Mouse (Mus musculus) ES-E14 (cell line): ENCODE measurements around the gene Susd1. TPM values are rescaled to one million over a fixed set of nuclear protein-coding genes. Genes with fewer than 3 reads are reported as not detected.

Source experiments
- DNase-seq: peaks from one replicate; pipeline ENCODE4 v3.0.0-alpha.2; 2013; ENCODE audit warnings: low read depth, low spot score
- H3K27ac ChIP-seq: 2 replicates; pipeline ENCODE4 v1.5.1; 2012; ENCODE audit warnings: low read depth, mild to moderate bottlenecking, low read length, moderate library complexity, mixed read lengths; ENCODE audit not compliant: poor library complexity, insufficient read depth, severe bottlenecking
- H3K36me3 ChIP-seq: 2 replicates; pipeline ENCODE4 v1.6.1; 2012; ENCODE audit warnings: mild to moderate bottlenecking, low read length, moderate library complexity, mixed read lengths; ENCODE audit not compliant: control insufficient read depth, poor library complexity, insufficient read depth, severe bottlenecking
- H3K4me1 ChIP-seq, 2 experiments: fragments of 150-350 bp in 1 of 2; sonication (generic) in 1 of 2; 2 replicates each; pipeline ENCODE4 v1.6.1; 2012; ENCODE audit warnings: low read length in 2 of 2, mild to moderate bottlenecking in 1 of 2, mixed read lengths in 1 of 2; ENCODE audit not compliant: control insufficient read depth in 2 of 2, insufficient read depth in 2 of 2, poor library complexity in 1 of 2
- H3K4me3 ChIP-seq, 2 experiments: fragments of 150-350 bp in 1 of 2; sonication (generic) in 1 of 2; 2 replicates each; pipeline ENCODE4 v1.5.1; 2012; ENCODE audit warnings: low read length in 2 of 2, low read depth in 1 of 2, mild to moderate bottlenecking in 1 of 2, mixed read lengths in 1 of 2; ENCODE audit not compliant: insufficient read depth in 1 of 2, poor library complexity in 1 of 2, severe bottlenecking in 1 of 2
- H3K9ac ChIP-seq: 2 replicates; pipeline ENCODE4 v1.6.1; 2012; ENCODE audit warnings: low read depth, mild to moderate bottlenecking, low read length, mixed read lengths; ENCODE audit not compliant: poor library complexity, insufficient read depth, severe bottlenecking
- H3K9me3 ChIP-seq: fragments of 150-350 bp; sonication (generic); 2 replicates; pipeline ENCODE4 v1.6.1; 2012; ENCODE audit warnings: low read depth, mild to moderate bottlenecking, low read length; ENCODE audit not compliant: control insufficient read depth, insufficient read depth
- CHD2 ChIP-seq: IDR thresholded peaks from 2 replicates; pipeline ENCODE4 v1.6.1; 2014; ENCODE audit warnings: mild to moderate bottlenecking, low read depth, low read length, inconsistent platforms
- HCFC1 ChIP-seq: IDR thresholded peaks from 2 replicates; pipeline ENCODE4 v1.6.1; 2012; ENCODE audit warnings: low read length, inconsistent platforms, borderline replicate concordance; ENCODE audit not compliant: insufficient read depth
- MAFK ChIP-seq: IDR thresholded peaks from 2 replicates; pipeline ENCODE4 v1.6.1; 2014; ENCODE audit warnings: mild to moderate bottlenecking, low read depth, low read length, inconsistent platforms; ENCODE audit not compliant: insufficient read depth
- ZC3H11A ChIP-seq: IDR thresholded peaks from 2 replicates; pipeline ENCODE4 v1.6.1; 2012; ENCODE audit warnings: low read depth, mild to moderate bottlenecking, inconsistent platforms, low read length, borderline replicate concordance
- ZNF384 ChIP-seq: IDR thresholded peaks from 2 replicates; pipeline ENCODE4 v1.6.1; 2012; ENCODE audit warnings: low read depth, low read length, inconsistent platforms
- in situ Hi-C, 2 experiments: fragments of 600-800 bp; cut with MboI; formaldehyde crosslinking; loops; one replicate each; pipeline ENCODE4 v1.15.1; 2025; ENCODE audit warnings: low sequenced_read_pairs in 2 of 2, inconsistent platforms in 1 of 2; ENCODE audit not compliant: unreplicated experiment in 2 of 2
- total RNA-seq: library from RNA; depleted of rRNA; stranded (reverse); fragments of 300-350 nt; gene quantifications from 2 replicates; pipeline ENCODE4 v1.2.3, GENCODE M21; 2012

Gene Susd1
- total RNA-seq, 1 experiment = 7.7 TPM

GRCm38 (mm10) chr4:59337533-59337885, 100.9 kb downstream of the Susd1 start:
- TF ChIP-seq CHD2 = no peak
- no peak for TF ChIP-seq ZNF384
- in situ Hi-C loops = loop anchor here (10.0 to 25.0 kb wide), 2 partner anchors 243 to 250 kb away; no protein-coding TSS in a partner anchor
- DNase-seq = no peak
- H3K4me1 ChIP-seq = no peaks in the 10 kb centered on the region
- H3K9me3 ChIP-seq = no peaks in the 10 kb centered on the region
- H3K4me3 ChIP-seq = no peak overlapping the region
- H3K27ac ChIP-seq = no peak overlapping the region
- no peaks in the 10 kb centered on the region for H3K36me3 ChIP-seq
- no peak overlapping the region for H3K9ac ChIP-seq

DNA sequence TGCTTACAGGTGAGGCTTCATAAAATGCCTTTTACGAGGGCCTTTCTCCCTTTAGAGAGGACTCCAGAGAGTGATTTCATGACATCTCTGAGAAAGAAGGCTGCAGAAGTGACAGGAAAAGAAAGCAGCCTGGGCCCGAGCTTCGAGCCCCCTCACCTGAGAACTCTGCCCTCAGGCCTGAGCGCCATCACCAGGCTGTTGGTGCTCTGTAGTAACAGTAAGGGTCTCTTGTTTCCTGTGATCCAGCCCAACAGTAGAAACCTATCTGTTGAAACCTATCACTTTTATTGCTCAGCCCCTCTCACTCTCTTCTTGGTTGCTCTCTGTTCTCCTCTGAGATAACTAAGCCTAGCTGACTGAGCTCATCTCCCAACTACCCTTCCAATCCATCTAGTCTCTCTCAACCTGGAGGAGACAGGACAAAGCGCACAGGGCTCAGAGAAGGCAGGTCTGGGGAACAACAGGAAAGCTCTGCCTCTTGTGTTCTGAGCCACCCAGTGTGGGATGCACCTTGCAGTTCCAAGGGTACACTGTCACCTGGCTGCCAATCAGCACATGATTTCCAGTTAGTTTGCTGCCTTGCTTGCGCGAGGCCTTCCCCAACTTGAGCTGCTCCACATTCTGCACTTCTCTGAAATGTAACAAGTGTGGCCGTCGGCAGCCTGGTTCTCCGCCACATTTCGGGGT, 101.4 kb downstream of the Susd1 start:
- Histone ChIP-seq H3K27ac (no peak overlapping the region), H3K4me3 (no peak overlapping the region), H3K4me1 (no peaks in the 10 kb centered on the region), H3K36me3 (no peaks in the 10 kb centered on the region), H3K9ac (no peak overlapping the region), H3K9me3 (no peaks in the 10 kb centered on the region)
- TF ChIP-seq MAFK (no peak), HCFC1 (no peak), ZC3H11A (no peak), CHD2 (no peak), ZNF384 (no peak)
- no peak for DNase-seq
- in situ Hi-C loops = loop anchor here (10.0 to 25.0 kb wide), 2 partner anchors 242 to 250 kb away; no protein-coding TSS in a partner anchor

DNA sequence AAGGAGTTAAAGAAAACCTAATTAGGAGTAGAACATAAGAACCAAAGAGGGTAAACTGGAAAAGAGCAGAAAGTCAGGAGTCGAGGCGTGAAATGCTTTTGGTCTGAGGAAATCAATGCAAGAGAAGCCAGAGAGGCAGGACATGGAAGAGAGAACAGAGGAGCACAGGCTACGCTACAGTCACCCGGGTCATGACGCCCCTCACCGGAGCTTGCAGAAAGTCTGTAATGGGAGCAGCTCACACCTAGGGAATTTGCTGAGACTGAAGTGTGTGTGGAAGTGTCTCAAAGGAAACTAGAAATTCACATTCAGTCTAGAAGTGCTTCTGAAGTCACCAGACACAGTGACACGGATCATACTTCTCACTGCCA, 102.0 kb downstream of the Susd1 start:
- DNase-seq = no peak
- TF ChIP-seq CHD2 (no peak), MAFK (no peak), ZC3H11A (no peak), HCFC1 (no peak), ZNF384 (no peak)
- Histone ChIP-seq H3K9me3 (no peaks in the 10 kb centered on the region), H3K36me3 (no peaks in the 10 kb centered on the region), H3K4me3 (no peak overlapping the region), H3K27ac (no peak overlapping the region), H3K9ac (no peak overlapping the region), H3K4me1 (no peaks in the 10 kb centered on the region)
- in situ Hi-C loops = loop anchor here (10.0 to 25.0 kb wide), 2 partner anchors 242 to 249 kb away; no protein-coding TSS in a partner anchor

- Histone ChIP-seq H3K9ac (no peak overlapping the region), H3K4me1 (no peaks in the 10 kb centered on the region), H3K4me3 (no peak overlapping the region), H3K9me3 (no peaks in the 10 kb centered on the region), H3K27ac (no peak overlapping the region), H3K36me3 (no peaks in the 10 kb centered on the region)
- TF ChIP-seq MAFK (no peak), ZC3H11A (no peak), ZNF384 (no peak), HCFC1 (no peak), CHD2 (no peak)
- in situ Hi-C loops = loop anchor here (10.0 to 25.0 kb wide), 2 partner anchors 241 to 249 kb away; no protein-coding TSS in a partner anchor
- no peak for DNase-seq
These were observed 102.6 kb downstream of the Susd1 start for GRCm38 (mm10) chr4:59335616-59336438.
